Mouse (Mus musculus) megakaryocyte, embryonic 14.5 days (primary cell): ENCODE results near the gene 1700025G04Rik.

ENCODE experiments used
- FLI1 ChIP-seq: IDR thresholded peaks from 2 replicates; pipeline ENCODE4 v1.6.1; 2012; ENCODE audit warnings: low read length, inconsistent platforms, mixed read lengths
- GATA1 ChIP-seq: IDR thresholded peaks from 3 replicates; pipeline ENCODE4 v1.6.1; 2012; ENCODE audit warnings: mixed read lengths, low read length, inconsistent platforms, borderline replicate concordance

DNA sequence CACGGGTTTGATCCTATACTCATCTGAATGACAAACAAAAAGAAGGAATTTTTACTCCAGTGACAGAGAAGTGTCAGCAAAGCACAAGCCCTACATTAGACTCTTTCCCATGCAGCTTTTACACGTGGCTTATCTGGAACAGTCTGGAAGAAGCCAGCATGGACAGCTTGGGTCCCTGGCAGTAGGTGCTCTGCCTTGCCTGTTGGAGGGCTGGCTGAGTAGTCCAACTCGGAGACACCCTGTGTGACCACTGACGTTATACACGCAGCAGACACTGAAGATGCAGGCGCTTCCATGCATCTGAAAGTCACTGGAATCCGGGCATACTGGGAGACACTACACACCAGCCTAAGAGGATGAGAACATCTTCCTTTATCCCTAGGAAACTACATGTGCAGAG lies 109.4 kb downstream of the 1700025G04Rik start:
- TF ChIP-seq GATA1 (no peak), FLI1 (no peak)
